ENCODE assay signal across 21 mouse cellular contexts in genomic region chr8:91363272-91363860, GRCm38 (mm10). TPM values are rescaled to one million over a fixed set of nuclear protein-coding genes. Genes with fewer than 3 reads are reported as not detected.
DNase-seq lines count a peak whose midpoint lies in the region; ATAC-seq and TF ChIP-seq lines count a peak whose summit lies in the region.
"Had no signal": no experiment of that assay in that cellular context is flagged by ENCODE, and none has a peak within 500 bp of the region (broad histone marks: within the 10 kb centered on the region; RNA-seq: fewer than 3 reads in every experiment).

No protein-coding gene starts in this region.

- no peak overlapping the region for H3K4me3 ChIP-seq in intestine, postnatal 0 days (ENCODE audit: low read depth, low read length)
- H3K4me3 ChIP-seq in intestine, embryonic 16.5 days (ENCODE audit: low read length), result no peak overlapping the region
- H3K4me3 ChIP-seq in midbrain, postnatal 0 days (ENCODE audit: low read depth, low read length), result no peak overlapping the region
- H3K4me3 ChIP-seq in midbrain, embryonic 10.5 days, result no peak overlapping the region
- no peak overlapping the region for H3K4me3 ChIP-seq in neural tube, embryonic 15.5 days (replicated peaks)
- H3K4me3 ChIP-seq: embryonic facial prominence, embryonic 13.5 days; liver, embryonic 15.5 days; midbrain, embryonic 13.5 days; myocyte had no signal

- DNase-seq in heart, adult 11 months, result peak; percentile 58
- DNase-seq in heart, adult 9 months (ENCODE audit: low spot score in 2 of 2), result no peak
- DNase-seq in midbrain, postnatal 0 days (ENCODE audit: low spot score), result no peak
- DNase-seq in midbrain, embryonic 10.5 days (ENCODE audit: low spot score), result no peak
- DNase-seq in neural tube, embryonic 10.5 days (ENCODE audit: extremely low spot score, low spot score), result no peak
- DNase-seq: adrenal gland, postnatal 36 days; cerebellum, adult 9-10 months; kidney, adult 8-10 months; left cerebral cortex, postnatal 4 days; lung, postnatal 4 days; right cerebral cortex, adult 18-20 months; thymus, adult 18-20 months had no signal

- no peak overlapping the region for H3K4me2 ChIP-seq in intestine, postnatal 0 days (replicated peaks; ENCODE audit: low read depth)
- no peak overlapping the region for H3K4me2 ChIP-seq in intestine, embryonic 16.5 days (ENCODE audit: low read depth, low read length)
- no peak overlapping the region for H3K4me2 ChIP-seq in midbrain, postnatal 0 days (ENCODE audit: low read depth, low read length, poor library complexity, severe bottlenecking)
- no peak overlapping the region for H3K4me2 ChIP-seq in neural tube, embryonic 15.5 days
- H3K4me2 ChIP-seq: embryonic facial prominence, embryonic 13.5 days; liver, embryonic 15.5 days; midbrain, embryonic 13.5 days had no signal

- no peaks in the 10 kb centered on the region for H3K9me3 ChIP-seq in intestine, postnatal 0 days (ENCODE audit: control insufficient read depth)
- no peaks in the 10 kb centered on the region for H3K9me3 ChIP-seq in intestine, embryonic 16.5 days (ENCODE audit: control insufficient read depth, low read length)
- no peaks in the 10 kb centered on the region for H3K9me3 ChIP-seq in midbrain, postnatal 0 days (ENCODE audit: low read length)
- no peaks in the 10 kb centered on the region for H3K9me3 ChIP-seq in midbrain, embryonic 10.5 days (replicated peaks)
- H3K9me3 ChIP-seq in neural tube, embryonic 15.5 days (replicated peaks), result no peaks in the 10 kb centered on the region
- H3K9me3 ChIP-seq: embryonic facial prominence, embryonic 13.5 days; liver, embryonic 15.5 days; midbrain, embryonic 13.5 days had no signal

- no peak overlapping the region for H3K27ac ChIP-seq in intestine, postnatal 0 days (ENCODE audit: low read depth, low read length)
- H3K27ac ChIP-seq in intestine, embryonic 16.5 days (ENCODE audit: low read length), result no peak overlapping the region
- no peak overlapping the region for H3K27ac ChIP-seq in midbrain, postnatal 0 days (ENCODE audit: low read depth, low read length)
- no peak overlapping the region for H3K27ac ChIP-seq in midbrain, embryonic 10.5 days (replicated peaks)
- no peak overlapping the region for H3K27ac ChIP-seq in neural tube, embryonic 15.5 days (replicated peaks)
- H3K27ac ChIP-seq: embryonic facial prominence, embryonic 13.5 days; liver, embryonic 15.5 days; midbrain, embryonic 13.5 days had no signal

- no peaks in the 10 kb centered on the region for H3K36me3 ChIP-seq in intestine, postnatal 0 days (ENCODE audit: control insufficient read depth, insufficient read depth)
- no peaks in the 10 kb centered on the region for H3K36me3 ChIP-seq in intestine, embryonic 16.5 days (ENCODE audit: control insufficient read depth, insufficient read depth, low read length)
- H3K36me3 ChIP-seq in midbrain, postnatal 0 days (ENCODE audit: insufficient read depth, low read length), result no peaks in the 10 kb centered on the region
- H3K36me3 ChIP-seq in midbrain, embryonic 10.5 days, result peaks cover 4% of the 10 kb centered on the region; the same call in 1 of the 2 replicates
- no peaks in the 10 kb centered on the region for H3K36me3 ChIP-seq in neural tube, embryonic 15.5 days
- H3K36me3 ChIP-seq: embryonic facial prominence, embryonic 13.5 days; liver, embryonic 15.5 days; midbrain, embryonic 13.5 days had no signal

- peak; percentile 33 for TF ChIP-seq CTCF in intestine, postnatal 0 days (IDR thresholded peaks at IDR 0.05; ENCODE audit: low read depth)
- TF ChIP-seq CTCF in midbrain, postnatal 0 days (IDR thresholded peaks at IDR 0.05), result peak; percentile 12; the same call in 1 of the 2 replicates

- H3K9ac ChIP-seq in intestine, postnatal 0 days (ENCODE audit: low read depth, low read length), result no peak overlapping the region
- H3K9ac ChIP-seq in intestine, embryonic 16.5 days (ENCODE audit: low read depth, low read length), result no peak overlapping the region
- H3K9ac ChIP-seq in midbrain, postnatal 0 days (replicated peaks; ENCODE audit: low read length, poor library complexity, severe bottlenecking), result no peak overlapping the region
- H3K9ac ChIP-seq in neural tube, embryonic 15.5 days (replicated peaks), result no peak overlapping the region
- H3K9ac ChIP-seq: embryonic facial prominence, embryonic 13.5 days; liver, embryonic 15.5 days; midbrain, embryonic 13.5 days had no signal

- no peaks in the 10 kb centered on the region for H3K27me3 ChIP-seq in intestine, postnatal 0 days (replicated peaks; ENCODE audit: control insufficient read depth, insufficient read depth, low read length)
- no peaks in the 10 kb centered on the region for H3K27me3 ChIP-seq in intestine, embryonic 16.5 days (replicated peaks; ENCODE audit: control insufficient read depth, insufficient read depth, low read length)
- no peaks in the 10 kb centered on the region for H3K27me3 ChIP-seq in midbrain, postnatal 0 days (ENCODE audit: insufficient read depth, low read length)
- peaks cover 26% of the 10 kb centered on the region; the same call in 1 of the 2 replicates for H3K27me3 ChIP-seq in midbrain, embryonic 10.5 days (ENCODE audit: low read depth, poor library complexity, severe bottlenecking)
- H3K27me3 ChIP-seq in neural tube, embryonic 15.5 days (replicated peaks), result peaks cover 14% of the 10 kb centered on the region
- H3K27me3 ChIP-seq: CH12.LX; embryonic facial prominence, embryonic 13.5 days; liver, embryonic 15.5 days had no signal

- no peaks in the 10 kb centered on the region for H3K4me1 ChIP-seq in intestine, postnatal 0 days (replicated peaks; ENCODE audit: control insufficient read depth, insufficient read depth, low read length)
- H3K4me1 ChIP-seq in intestine, embryonic 16.5 days (ENCODE audit: control insufficient read depth, insufficient read depth, low read length), result no peaks in the 10 kb centered on the region
- peaks cover 3% of the 10 kb centered on the region; the same call in 1 of the 2 replicates for H3K4me1 ChIP-seq in midbrain, postnatal 0 days (ENCODE audit: insufficient read depth, low read length)
- peaks cover 48% of the 10 kb centered on the region for H3K4me1 ChIP-seq in midbrain, embryonic 10.5 days
- 0 out of 2 replicates have a peak, but pooled peaks cover 12% of the 10 kb centered on the region for H3K4me1 ChIP-seq in neural tube, embryonic 15.5 days

- 89% methylated on average over 10 of the region's 10 CpGs for WGBS in intestine, postnatal 0 days
- 90% methylated on average over 10 of the region's 10 CpGs for WGBS in intestine, embryonic 16.5 days
- 90% methylated on average over 10 of the region's 10 CpGs for WGBS in midbrain, postnatal 0 days
- WGBS in midbrain, embryonic 10.5 days, result 89% methylated on average over 10 of the region's 10 CpGs
- 92% methylated on average over 10 of the region's 10 CpGs for WGBS in neural tube, embryonic 15.5 days

- no peak for ATAC-seq in intestine, postnatal 0 days
- ATAC-seq in intestine, embryonic 16.5 days, result no peak
- ATAC-seq in midbrain, postnatal 0 days (ENCODE audit: low FRiP score), result no peak
- no peak for ATAC-seq in neural tube, embryonic 15.5 days (ENCODE audit: low FRiP score)
- ATAC-seq: hindbrain, embryonic 16.5 days; midbrain, embryonic 13.5 days had no signal

RNA-seq across cellular contexts. Expression of gene Fto, which starts 50.0 kb away (rescaled TPM):
- 21.7 and 22.7 TPM in 2 replicates for polyA plus RNA-seq in intestine, postnatal 0 days (2015; fragmentation: Nextera tagmentation; extraction: Ambion mirVana)
- 56.0 and 58.1 TPM in 2 replicates for polyA plus RNA-seq in intestine, embryonic 16.5 days (2015; fragmentation: Nextera tagmentation; extraction: Ambion mirVana)
- total RNA-seq in midbrain, postnatal 0 days (2014; rRNA removed), result 97.9 and 135 TPM in 2 replicates
- 151 and 153 TPM in 2 replicates for polyA plus RNA-seq in midbrain, postnatal 0 days (2015; fragmentation: Nextera tagmentation; extraction: Ambion mirVana)
- 91.3 and 105 TPM in 2 replicates for polyA plus RNA-seq in midbrain, embryonic 10.5 days (2016; fragmentation: Nextera tagmentation; extraction: Ambion mirVana)
- polyA plus RNA-seq in neural tube, embryonic 15.5 days (2015; fragmentation: Nextera tagmentation; extraction: Ambion mirVana), result 131 and 135 TPM in 2 replicates

RNA-seq across cellular contexts. Expression of gene Rpgrip1l, which starts 50.3 kb away (rescaled TPM):
- 2.6 and 2.7 TPM in 2 replicates for polyA plus RNA-seq in intestine, postnatal 0 days (2015; fragmentation: Nextera tagmentation; extraction: Ambion mirVana)
- polyA plus RNA-seq in intestine, embryonic 16.5 days (2015; fragmentation: Nextera tagmentation; extraction: Ambion mirVana), result 3.0 and 4.1 TPM in 2 replicates
- 8.4 and 9.4 TPM in 2 replicates for total RNA-seq in midbrain, postnatal 0 days (2014; rRNA removed)
- 8.4 and 11.5 TPM in 2 replicates for polyA plus RNA-seq in midbrain, postnatal 0 days (2015; fragmentation: Nextera tagmentation; extraction: Ambion mirVana)
- polyA plus RNA-seq in midbrain, embryonic 10.5 days (2016; fragmentation: Nextera tagmentation; extraction: Ambion mirVana), result 9.8 and 10.4 TPM in 2 replicates
- 9.7 and 10.5 TPM in 2 replicates for polyA plus RNA-seq in neural tube, embryonic 15.5 days (2015; fragmentation: Nextera tagmentation; extraction: Ambion mirVana)
